Comparison of ENCODE assay signal across 23 mouse cellular contexts in genomic region chr13:21559793-21560192, GRCm38 (mm10). TPM values are rescaled to one million over a fixed set of nuclear protein-coding genes. Genes with fewer than 3 reads are reported as not detected.
"Had no signal": no experiment of that assay in that cellular context is flagged by ENCODE, and none has a peak within 500 bp of the region (broad histone marks: within the 10 kb centered on the region; RNA-seq: fewer than 3 reads in every experiment).

Olfr1535 (minus strand) TSS chr13:21559893.

- H3K4me1 ChIP-seq: neural tube, embryonic 12.5 days; neural tube, embryonic 13.5 days; neural tube, embryonic 15.5 days; stomach, embryonic 15.5 days had no signal

- DNase-seq: retina, postnatal 1 day; right cerebral cortex, adult 18-20 months; right cerebral cortex, postnatal 14 days; right cerebral cortex, postnatal 25 days; right cerebral cortex, postnatal 4 days; spleen, adult 18-20 months; thymus, adult 18-20 months; thymus, adult 2 months; thymus, postnatal 14 days; thymus, postnatal 25 days; thymus, postnatal 36 days; thymus, postnatal 4 days had no signal

- H3K27ac ChIP-seq: neural tube, embryonic 12.5 days; neural tube, embryonic 13.5 days; neural tube, embryonic 15.5 days; stomach, embryonic 15.5 days; stomach, postnatal 0 days had no signal

- H3K4me3 ChIP-seq: neural tube, embryonic 12.5 days; neural tube, embryonic 13.5 days; neural tube, embryonic 15.5 days; stomach, embryonic 15.5 days had no signal

RNA-seq across cellular contexts. Expression of gene Olfr1535, which starts in this region (rescaled TPM):
- polyA plus RNA-seq: neural tube, embryonic 13.5 days; small intestine, adult 2 months; spleen, adult 2 months; stomach, embryonic 14.5 days; stomach, embryonic 15.5 days; stomach, postnatal 0 days; testis, adult 2 months; thymus, adult 2 months; thymus, postnatal 0 days; urinary bladder, adult 2 months had no signal
